Mouse (Mus musculus) embryonic facial prominence, embryonic 14.5 days (tissue): ENCODE measurements at regions not wholly inside any gene's neighbourhood (a gene's known extent, or its start where the extent isn't known, plus 50 kb on each side); places are given as distances from the start of the nearest gene placed in this dataset.

Experiments used
- ATAC-seq: fragments of 200-750 bp; cut with Nextera tagmentation; 2 replicates; pipeline ENCODE4 v1.8.0; 2017; ENCODE audit warnings: low read depth, moderate number of reproducible peaks, moderate TSS enrichment
- DNase-seq: peaks from one replicate; pipeline ENCODE4 v3.0.0-alpha.2; 2015; ENCODE audit warnings: low spot score
- H3K27ac ChIP-seq: fragments of 300-500 bp; sonication (generic); replicated peaks from 2 replicates; pipeline ENCODE4 v1.5.1; 2014; ENCODE audit warnings: low read depth, mild to moderate bottlenecking, low read length, moderate library complexity
- H3K27me3 ChIP-seq: fragments of 300-500 bp; sonication (generic); replicated peaks from 2 replicates; pipeline ENCODE4 v1.6.1; 2014; ENCODE audit warnings: low read length; ENCODE audit not compliant: control insufficient read depth, insufficient read depth
- H3K36me3 ChIP-seq: fragments of 300-500 bp; sonication (generic); 2 replicates; pipeline ENCODE4 v1.6.1; 2014; ENCODE audit warnings: low read length, mixed read lengths; ENCODE audit not compliant: control insufficient read depth, insufficient read depth
- H3K4me1 ChIP-seq: fragments of 300-500 bp; sonication (generic); 2 replicates; pipeline ENCODE4 v1.6.1; 2014; ENCODE audit warnings: antibody characterized with exemption, low read length; ENCODE audit not compliant: control insufficient read depth, insufficient read depth
- H3K4me2 ChIP-seq: fragments of 300-500 bp; sonication (generic); 2 replicates; pipeline ENCODE4 v1.6.1; 2014; ENCODE audit warnings: low read depth, mild to moderate bottlenecking, low read length, moderate library complexity, mixed read lengths
- H3K4me3 ChIP-seq: fragments of 300-500 bp; sonication (generic); 2 replicates; pipeline ENCODE4 v1.5.1; 2014; ENCODE audit warnings: low read depth, mild to moderate bottlenecking, low read length
- H3K9ac ChIP-seq: fragments of 300-500 bp; sonication (generic); 2 replicates; pipeline ENCODE4 v1.6.1; 2014; ENCODE audit warnings: low read depth, mild to moderate bottlenecking, low read length, moderate library complexity, mixed read lengths
- H3K9me3 ChIP-seq: fragments of 300-500 bp; sonication (generic); 2 replicates; pipeline ENCODE4 v1.6.1; 2016; ENCODE audit warnings: low read length; ENCODE audit not compliant: control insufficient read depth
- WGBS: fragments of 180-500 bp; shearing (Covaris S2); extraction: QIAGEN DNeasy Blood & Tissue Kit; methylation state at CpG from one replicate; pipeline ENCODE4 v1.1.7; 2014; 5-methylcytosine and 5-hydroxymethylcytosine counted together

GRCm38 (mm10) chr6:103140851-103141250, 369.5 kb upstream of the Chl1 start:
- Histone ChIP-seq H3K27ac (no peak overlapping the region), H3K36me3 (no peaks in the 10 kb centered on the region), H3K4me1 (no peaks in the 10 kb centered on the region), H3K9ac (no peak overlapping the region), H3K4me2 (no peak overlapping the region), H3K9me3 (no peaks in the 10 kb centered on the region), H3K27me3 (no peaks in the 10 kb centered on the region), H3K4me3 (no peak overlapping the region)
- WGBS = 45% methylated on average over 5 of the region's 5 CpGs
- ATAC-seq = no peak
- peak; percentile 80 for DNase-seq

GRCm38 (mm10) chr6:103177851-103178250, 332.5 kb upstream of the Chl1 start:
- H3K4me3 ChIP-seq = no peak overlapping the region
- H3K4me1 ChIP-seq = no peaks in the 10 kb centered on the region
- no peaks in the 10 kb centered on the region for H3K27me3 ChIP-seq
- no peak for ATAC-seq
- DNase-seq = no peak
- no peak overlapping the region for H3K27ac ChIP-seq
- no peak overlapping the region for H3K4me2 ChIP-seq
- no peaks in the 10 kb centered on the region for H3K36me3 ChIP-seq
- no peak overlapping the region for H3K9ac ChIP-seq
- 58% methylated on average over 1 of the region's 1 CpGs for WGBS
- no peaks in the 10 kb centered on the region for H3K9me3 ChIP-seq

- ATAC-seq = no peak
- no peaks in the 10 kb centered on the region for H3K36me3 ChIP-seq
- H3K4me2 ChIP-seq = no peak overlapping the region
Observed at GRCm38 (mm10) chr6:103183355-103183754, 327.0 kb upstream of the Chl1 start.

GRCm38 (mm10) chr6:103196838-103197237, 313.5 kb upstream of the Chl1 start:
- DNase-seq = no peak
- H3K4me3 ChIP-seq = no peak overlapping the region
- no peaks in the 10 kb centered on the region for H3K4me1 ChIP-seq
- no peaks in the 10 kb centered on the region for H3K9me3 ChIP-seq
- ATAC-seq = no peak
- H3K27me3 ChIP-seq = no peaks in the 10 kb centered on the region
- H3K27ac ChIP-seq = no peak overlapping the region
- H3K4me2 ChIP-seq = no peak overlapping the region
- H3K36me3 ChIP-seq = no peaks in the 10 kb centered on the region
- H3K9ac ChIP-seq = no peak overlapping the region
- WGBS = 75% methylated on average over 6 of the region's 6 CpGs

More at GRCm38 (mm10) chr6:103183355-103183754, 327.0 kb upstream of the Chl1 start:
- H3K27me3 ChIP-seq = no peaks in the 10 kb centered on the region
- DNase-seq = no peak
- no peaks in the 10 kb centered on the region for H3K4me1 ChIP-seq
- H3K4me3 ChIP-seq = no peak overlapping the region
- H3K9ac ChIP-seq = no peak overlapping the region
- H3K9me3 ChIP-seq = no peaks in the 10 kb centered on the region
- H3K27ac ChIP-seq = no peak overlapping the region

- ATAC-seq = no peak
Observed at GRCm38 (mm10) chr6:103201605-103202004, 308.8 kb upstream of the Chl1 start.

DNA sequence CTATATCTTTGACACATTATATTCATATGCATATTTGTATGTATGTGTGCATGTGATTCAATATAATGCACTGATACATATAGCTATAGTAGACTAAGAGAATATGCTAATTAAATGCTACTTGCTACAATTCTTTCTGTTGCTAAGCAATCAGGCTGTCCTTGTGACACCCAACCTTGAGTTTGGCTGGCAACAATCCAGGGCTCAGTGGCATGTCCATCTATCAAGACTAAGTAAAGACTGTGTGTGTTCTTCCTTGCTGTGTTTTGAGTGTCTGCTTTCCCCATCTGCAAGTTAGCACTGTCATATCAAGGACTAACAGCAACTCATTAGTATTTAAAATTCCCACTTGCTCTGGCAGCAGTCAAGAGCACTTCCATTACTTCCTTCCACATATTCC, 301.2 kb upstream of the Chl1 start:
- no peaks in the 10 kb centered on the region for H3K9me3 ChIP-seq
- ATAC-seq = no peak
- no peaks in the 10 kb centered on the region for H3K4me1 ChIP-seq
- H3K9ac ChIP-seq = no peak overlapping the region
- no peak overlapping the region for H3K4me2 ChIP-seq
- H3K27me3 ChIP-seq = no peaks in the 10 kb centered on the region
- H3K27ac ChIP-seq = no peak overlapping the region
- no peaks in the 10 kb centered on the region for H3K36me3 ChIP-seq
- no peak for DNase-seq
- H3K4me3 ChIP-seq = no peak overlapping the region

More at GRCm38 (mm10) chr6:103201605-103202004, 308.8 kb upstream of the Chl1 start:
- H3K4me3 ChIP-seq = no peak overlapping the region
- H3K4me1 ChIP-seq = no peaks in the 10 kb centered on the region
- DNase-seq = peak; percentile 79
- H3K9ac ChIP-seq = no peak overlapping the region
- H3K9me3 ChIP-seq = no peaks in the 10 kb centered on the region
- H3K27ac ChIP-seq = no peak overlapping the region
- H3K27me3 ChIP-seq = no peaks in the 10 kb centered on the region
- WGBS = 18% methylated on average over 1 of the region's 1 CpGs
- no peak overlapping the region for H3K4me2 ChIP-seq
- no peaks in the 10 kb centered on the region for H3K36me3 ChIP-seq

GRCm38 (mm10) chr6:103213160-103213559, 297.2 kb upstream of the Chl1 start:
- no peak overlapping the region for H3K4me2 ChIP-seq
- no peak overlapping the region for H3K9ac ChIP-seq
- H3K27me3 ChIP-seq = no peaks in the 10 kb centered on the region
- DNase-seq = peak; percentile 51
- H3K4me3 ChIP-seq = no peak overlapping the region
- no peaks in the 10 kb centered on the region for H3K4me1 ChIP-seq
- peak; percentile 80 for ATAC-seq
- 28% methylated on average over 6 of the region's 6 CpGs for WGBS
- H3K36me3 ChIP-seq = no peaks in the 10 kb centered on the region
- H3K27ac ChIP-seq = no peak overlapping the region
- no peaks in the 10 kb centered on the region for H3K9me3 ChIP-seq

DNA sequence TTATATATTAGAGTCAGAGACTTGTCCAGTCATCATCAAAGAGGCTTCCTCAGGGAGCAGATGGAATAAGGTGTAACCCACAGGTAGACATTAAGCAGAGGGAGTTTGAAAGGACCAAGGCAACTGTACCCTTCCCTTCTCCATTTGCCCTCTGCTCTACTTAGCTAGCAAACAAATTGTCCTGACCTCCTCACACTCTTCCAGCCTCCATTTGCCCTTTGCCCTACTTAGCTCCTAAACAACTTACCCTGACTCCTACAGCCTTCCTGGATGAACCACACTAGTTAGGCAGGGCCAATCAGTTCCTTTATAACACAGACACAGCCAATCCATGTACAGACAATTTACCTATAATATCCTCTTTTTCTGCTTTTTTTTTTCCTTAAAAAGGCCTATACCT, 273.5 kb upstream of the Chl1 start:
- no peaks in the 10 kb centered on the region for H3K36me3 ChIP-seq
- H3K4me1 ChIP-seq = no peaks in the 10 kb centered on the region
- no peaks in the 10 kb centered on the region for H3K27me3 ChIP-seq
- ATAC-seq = no peak
- no peak for DNase-seq
- H3K9me3 ChIP-seq = no peaks in the 10 kb centered on the region
- no peak overlapping the region for H3K4me2 ChIP-seq
- H3K27ac ChIP-seq = no peak overlapping the region
- no peak overlapping the region for H3K9ac ChIP-seq
- H3K4me3 ChIP-seq = no peak overlapping the region

DNA sequence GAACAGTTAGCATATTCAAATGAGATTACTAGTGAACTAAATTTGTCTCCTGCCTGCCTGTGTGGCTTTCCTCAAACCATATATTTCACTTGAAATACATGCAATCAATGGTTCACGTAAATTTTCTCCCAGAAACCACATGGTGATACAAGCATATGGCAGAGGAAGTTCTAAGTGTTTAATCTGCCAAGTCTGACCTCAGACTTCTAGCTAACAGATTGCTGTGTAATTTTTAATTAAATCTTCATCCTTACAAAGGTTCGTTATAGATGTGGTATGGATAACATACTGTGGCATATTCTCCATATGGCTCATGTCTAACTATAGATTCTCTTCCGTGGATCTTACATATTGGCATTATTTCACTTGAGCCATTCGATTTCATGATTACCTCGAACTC, 241.4 kb upstream of the Chl1 start:
- WGBS = 78% methylated on average over 5 of the region's 5 CpGs
- DNase-seq (no peak), ATAC-seq (no peak)
- H3K4me3 ChIP-seq = no peak overlapping the region
- H3K9me3 ChIP-seq = no peaks in the 10 kb centered on the region
- H3K9ac ChIP-seq = no peak overlapping the region
- H3K27me3 ChIP-seq = no peaks in the 10 kb centered on the region
- H3K4me2 ChIP-seq = no peak overlapping the region
- no peaks in the 10 kb centered on the region for H3K4me1 ChIP-seq
- no peak overlapping the region for H3K27ac ChIP-seq
- H3K36me3 ChIP-seq = no peaks in the 10 kb centered on the region
